Mouse (Mus musculus) liver, embryonic 16.5 days (tissue): ENCODE measurements around the gene Kcnd3. TPM values are rescaled to one million over a fixed set of nuclear protein-coding genes. Genes with fewer than 3 reads are reported as not detected.

Experiments
- ATAC-seq: fragments of 200-750 bp; cut with Nextera tagmentation; 2 replicates; pipeline ENCODE4 v1.8.0; 2017; ENCODE audit warnings: low read depth, mild to moderate bottlenecking, moderate number of reproducible peaks, moderate library complexity
- H3K27ac ChIP-seq: fragments of 300-500 bp; sonication (generic); 2 replicates; pipeline ENCODE4 v1.5.1; 2014; ENCODE audit warnings: mild to moderate bottlenecking, low read length
- H3K27me3 ChIP-seq: fragments of 300-500 bp; sonication (generic); 2 replicates; pipeline ENCODE4 v1.6.1; 2014; ENCODE audit warnings: low read depth, low read length, mixed read lengths; ENCODE audit not compliant: control insufficient read depth, insufficient read depth
- H3K36me3 ChIP-seq: fragments of 300-500 bp; sonication (generic); 2 replicates; pipeline ENCODE4 v1.6.1; 2014; ENCODE audit warnings: mild to moderate bottlenecking; ENCODE audit not compliant: control insufficient read depth, insufficient read depth
- H3K4me1 ChIP-seq: fragments of 300-500 bp; sonication (generic); 2 replicates; pipeline ENCODE4 v1.6.1; 2014; ENCODE audit warnings: low read depth, low read length, mixed read lengths; ENCODE audit not compliant: control insufficient read depth
- H3K4me2 ChIP-seq: fragments of 300-500 bp; sonication (generic); 2 replicates; pipeline ENCODE4 v1.6.1; 2014; ENCODE audit warnings: low read depth, low read length, mixed read lengths
- H3K4me3 ChIP-seq: fragments of 300-500 bp; sonication (generic); 2 replicates; pipeline ENCODE4 v1.5.1; 2014; ENCODE audit warnings: low read depth, mild to moderate bottlenecking, low read length
- H3K9ac ChIP-seq: fragments of 300-500 bp; sonication (generic); 2 replicates; pipeline ENCODE4 v1.6.1; 2014; ENCODE audit warnings: low read depth, low read length
- H3K9me3 ChIP-seq: fragments of 300-500 bp; sonication (generic); replicated peaks from 2 replicates; pipeline ENCODE4 v1.6.1; 2016; ENCODE audit warnings: low read length; ENCODE audit not compliant: control insufficient read depth
- WGBS: fragments of 180-500 bp; shearing (Covaris S2); extraction: QIAGEN DNeasy Blood & Tissue Kit; methylation state at CpG from one replicate; pipeline ENCODE4 v1.1.7; 2014; ENCODE audit not compliant: insufficient replicate concordance; 5-methylcytosine and 5-hydroxymethylcytosine counted together
- polyA plus RNA-seq: library from polyadenylated mRNA; unstranded; fragments of >200 nt; fragmentation: Nextera tagmentation; extraction: Ambion mirVana; gene quantifications from 2 replicates; pipeline ENCODE4 v1.2.1, GENCODE M21; 2015

The Kcnd3 gene
- polyA plus RNA-seq, 1 experiment from 2014 or later: 0.05 TPM

DNA sequence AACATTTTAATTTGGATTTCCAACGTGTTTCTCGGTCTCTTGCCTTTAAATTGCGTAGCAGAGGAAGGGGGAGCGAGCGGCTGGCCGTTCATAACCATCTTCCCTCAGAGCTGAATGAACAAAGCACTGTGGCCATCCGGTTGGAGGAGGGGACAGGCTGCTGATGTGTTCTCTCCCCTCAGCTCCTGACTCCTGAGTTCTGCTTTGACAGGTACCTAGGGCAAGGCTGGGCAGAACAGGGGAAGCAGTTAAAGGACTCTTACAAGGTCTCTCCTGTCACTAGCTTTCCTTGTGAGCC is 53.7 kb downstream of the Kcnd3 start:
- H3K4me1 ChIP-seq: no peaks in the 10 kb centered on the region
- H3K27me3 ChIP-seq: no peaks in the 10 kb centered on the region
- no peaks in the 10 kb centered on the region for H3K36me3 ChIP-seq
- no peak overlapping the region for H3K27ac ChIP-seq
- ATAC-seq: no peak
- no peak overlapping the region for H3K9ac ChIP-seq
- H3K4me3 ChIP-seq: no peak overlapping the region
- no peaks in the 10 kb centered on the region for H3K9me3 ChIP-seq
- H3K4me2 ChIP-seq: no peak overlapping the region
- WGBS: 59% methylated on average over 7 of the region's 7 CpGs

DNA sequence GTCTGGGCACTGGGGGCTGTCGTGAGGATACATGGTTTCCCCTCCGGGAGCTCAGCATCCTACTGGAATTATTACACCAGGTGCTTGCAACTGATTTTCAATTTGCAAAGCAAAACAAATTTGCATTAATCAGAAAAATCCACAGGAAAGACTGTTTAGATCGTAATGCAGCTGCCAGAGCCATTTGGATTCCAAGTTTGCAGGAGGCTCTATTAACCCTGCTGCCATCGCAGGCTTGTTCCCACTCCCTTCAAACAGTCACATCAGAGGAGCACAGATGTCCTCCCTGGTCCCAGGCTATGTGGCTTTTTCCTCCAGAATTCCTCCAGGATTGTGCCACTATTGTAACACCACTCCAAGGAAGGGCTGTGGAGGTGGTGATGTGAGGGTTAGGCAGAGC is 54.5 kb downstream of the Kcnd3 start:
- H3K27me3 ChIP-seq: no peaks in the 10 kb centered on the region
- ATAC-seq: no peak
- no peak overlapping the region for H3K4me3 ChIP-seq
- H3K9me3 ChIP-seq: no peaks in the 10 kb centered on the region
- 54% methylated on average over 4 of the region's 4 CpGs for WGBS
- H3K36me3 ChIP-seq: no peaks in the 10 kb centered on the region
- H3K9ac ChIP-seq: no peak overlapping the region
- no peak overlapping the region for H3K4me2 ChIP-seq
- no peaks in the 10 kb centered on the region for H3K4me1 ChIP-seq
- H3K27ac ChIP-seq: no peak overlapping the region

DNA sequence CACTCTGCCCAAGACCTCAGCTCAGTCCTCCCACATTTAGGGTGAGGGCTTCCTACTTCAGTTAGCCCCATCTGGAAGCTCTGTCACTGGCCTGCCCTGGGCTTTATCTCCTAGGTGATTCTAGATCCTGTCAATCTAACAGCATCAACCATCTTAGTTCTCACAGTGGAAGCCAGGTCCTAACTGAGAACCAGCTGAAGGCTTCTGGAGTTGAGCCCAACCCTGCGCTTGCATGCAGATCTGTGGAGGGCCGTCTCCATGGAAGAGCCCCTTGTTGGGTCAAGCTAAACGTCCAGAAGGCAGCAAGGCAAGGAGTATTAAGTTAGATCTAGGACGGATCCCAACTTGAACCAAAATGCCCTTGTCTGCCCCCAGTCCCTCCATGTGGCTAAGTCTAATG is 57.2 kb downstream of the Kcnd3 start:
- Histone ChIP-seq H3K9ac (no peak overlapping the region), H3K9me3 (no peaks in the 10 kb centered on the region), H3K4me1 (no peaks in the 10 kb centered on the region), H3K27ac (no peak overlapping the region), H3K4me2 (no peak overlapping the region), H3K4me3 (no peak overlapping the region), H3K27me3 (no peaks in the 10 kb centered on the region), H3K36me3 (no peaks in the 10 kb centered on the region)
- ATAC-seq: no peak
- WGBS: 58% methylated on average over 4 of the region's 4 CpGs

GRCm38 (mm10) chr3:105511836-105512235 is 59.7 kb downstream of the Kcnd3 start:
- H3K36me3 ChIP-seq: no peaks in the 10 kb centered on the region
- 40% methylated on average over 2 of the region's 2 CpGs for WGBS

DNA sequence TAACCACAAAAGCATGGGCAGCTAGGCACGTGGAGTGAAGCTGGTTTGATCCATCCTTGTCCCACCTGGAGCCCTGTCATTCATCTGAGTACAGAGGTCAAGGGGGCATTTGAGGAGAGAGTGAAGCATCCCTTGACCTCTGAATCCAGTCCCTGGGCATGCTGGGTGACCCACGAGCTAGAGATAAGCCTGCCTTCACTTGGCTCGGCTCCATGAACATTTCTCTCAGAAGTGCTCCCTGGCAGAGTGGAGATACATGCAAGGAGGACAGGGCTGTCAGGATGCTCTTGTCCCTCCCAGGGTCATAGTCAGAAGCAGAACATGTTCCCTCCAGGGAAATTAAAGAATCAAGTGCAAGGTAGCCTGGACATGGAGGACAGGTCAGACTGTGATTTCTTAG is 62.1 kb downstream of the Kcnd3 start:
- Histone ChIP-seq H3K4me1 (no peaks in the 10 kb centered on the region), H3K4me3 (no peak overlapping the region), H3K9me3 (no peaks in the 10 kb centered on the region), H3K36me3 (no peaks in the 10 kb centered on the region), H3K27me3 (no peaks in the 10 kb centered on the region), H3K9ac (no peak overlapping the region), H3K27ac (no peak overlapping the region), H3K4me2 (no peak overlapping the region)
- no peak for ATAC-seq
- WGBS: 30% methylated on average over 3 of the region's 3 CpGs

More at GRCm38 (mm10) chr3:105511836-105512235, 59.7 kb downstream of the Kcnd3 start:
- H3K4me3 ChIP-seq: no peak overlapping the region
- ATAC-seq: no peak
- no peak overlapping the region for H3K4me2 ChIP-seq
- no peak overlapping the region for H3K27ac ChIP-seq
- no peaks in the 10 kb centered on the region for H3K4me1 ChIP-seq
- H3K27me3 ChIP-seq: no peaks in the 10 kb centered on the region
- H3K9me3 ChIP-seq: no peaks in the 10 kb centered on the region
- no peak overlapping the region for H3K9ac ChIP-seq

DNA sequence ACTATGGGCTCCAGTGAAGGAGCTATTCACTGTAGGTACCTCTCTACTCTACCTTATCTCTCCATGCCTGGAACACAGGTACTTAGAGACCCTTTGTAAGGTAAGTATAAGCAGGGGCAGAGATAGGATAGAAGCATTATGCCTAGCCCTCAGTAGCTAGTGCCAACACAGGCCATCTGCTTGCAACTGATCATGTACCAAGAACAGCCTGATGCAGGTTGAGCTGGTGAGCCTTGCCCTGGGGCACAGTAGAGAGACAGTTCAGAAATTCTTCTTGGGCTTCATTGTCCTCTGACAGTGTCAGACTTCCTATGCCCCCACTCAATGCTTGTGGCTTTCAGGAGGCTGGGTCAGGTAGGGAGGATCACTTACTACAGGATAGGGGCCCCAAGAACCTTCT is 62.9 kb downstream of the Kcnd3 start:
- H3K27me3 ChIP-seq: no peaks in the 10 kb centered on the region
- H3K27ac ChIP-seq: no peak overlapping the region
- no peaks in the 10 kb centered on the region for H3K9me3 ChIP-seq
- H3K4me1 ChIP-seq: no peaks in the 10 kb centered on the region
- H3K4me2 ChIP-seq: no peak overlapping the region
- no peaks in the 10 kb centered on the region for H3K36me3 ChIP-seq
- H3K4me3 ChIP-seq: no peak overlapping the region
- no peak overlapping the region for H3K9ac ChIP-seq
- ATAC-seq: no peak

DNA sequence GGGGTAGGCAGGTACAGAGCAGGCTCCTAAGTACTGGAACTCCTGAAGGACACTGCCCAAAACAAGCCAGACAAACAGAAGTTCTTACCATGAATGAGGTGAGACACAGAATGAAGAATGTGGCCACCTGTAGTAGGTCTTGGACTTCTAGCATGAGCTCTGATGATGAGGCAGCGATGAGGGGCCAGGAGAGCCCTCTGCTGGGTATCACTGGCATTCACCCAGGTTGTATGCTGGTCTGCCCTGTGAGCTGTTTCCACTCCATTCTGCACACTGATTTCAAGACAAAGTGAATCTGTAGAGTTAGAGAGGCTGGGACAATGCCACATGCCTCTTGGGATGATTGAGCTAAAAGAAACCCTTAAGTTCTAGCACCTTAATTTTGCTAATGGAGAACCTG is 63.5 kb downstream of the Kcnd3 start:
- Histone ChIP-seq H3K27ac (no peak overlapping the region), H3K4me2 (no peak overlapping the region), H3K4me3 (no peak overlapping the region), H3K9ac (no peak overlapping the region), H3K4me1 (no peaks in the 10 kb centered on the region), H3K36me3 (no peaks in the 10 kb centered on the region), H3K9me3 (no peaks in the 10 kb centered on the region), H3K27me3 (no peaks in the 10 kb centered on the region)
- 61% methylated on average over 1 of the region's 1 CpGs for WGBS
- no peak for ATAC-seq

- Histone ChIP-seq H3K9ac (no peak overlapping the region), H3K9me3 (no peaks in the 10 kb centered on the region), H3K4me3 (no peak overlapping the region), H3K27me3 (no peaks in the 10 kb centered on the region), H3K4me2 (no peak overlapping the region), H3K27ac (no peak overlapping the region), H3K36me3 (no peaks in the 10 kb centered on the region), H3K4me1 (no peaks in the 10 kb centered on the region)
- no peak for ATAC-seq
- WGBS: 29% methylated on average over 6 of the region's 6 CpGs
Measured at GRCm38 (mm10) chr3:105520446-105520845, 68.3 kb downstream of the Kcnd3 start.

GRCm38 (mm10) chr3:105521178-105521631 is 69.1 kb downstream of the Kcnd3 start:
- no peak overlapping the region for H3K4me2 ChIP-seq
- 50% methylated on average over 12 of the region's 12 CpGs for WGBS
- H3K9me3 ChIP-seq: no peaks in the 10 kb centered on the region
- H3K27me3 ChIP-seq: no peaks in the 10 kb centered on the region
- no peaks in the 10 kb centered on the region for H3K4me1 ChIP-seq
- H3K27ac ChIP-seq: no peak overlapping the region
- H3K4me3 ChIP-seq: no peak overlapping the region
- ATAC-seq: no peak
- H3K36me3 ChIP-seq: no peaks in the 10 kb centered on the region
- H3K9ac ChIP-seq: no peak overlapping the region

DNA sequence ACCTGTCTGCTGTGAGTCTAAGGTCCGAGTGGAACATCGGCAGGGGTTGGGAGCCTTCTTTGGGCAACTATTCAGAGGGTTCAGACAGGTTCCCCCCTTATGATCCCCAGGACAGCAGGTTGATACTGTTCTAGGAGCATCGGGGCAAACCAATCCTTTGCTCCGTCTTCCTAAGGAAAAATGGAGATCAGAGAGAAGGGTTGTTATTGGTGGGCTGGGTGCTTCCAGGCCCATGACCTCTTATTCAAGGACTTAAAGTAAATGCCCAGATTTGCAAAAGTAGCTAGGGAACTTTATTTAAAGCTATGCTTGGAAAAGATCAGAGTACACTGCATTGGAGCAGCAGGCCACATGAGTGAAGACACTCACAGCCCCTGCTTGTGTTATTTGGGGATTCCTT is 69.5 kb downstream of the Kcnd3 start:
- no peak overlapping the region for H3K4me2 ChIP-seq
- H3K27ac ChIP-seq: no peak overlapping the region
- H3K36me3 ChIP-seq: no peaks in the 10 kb centered on the region
- H3K27me3 ChIP-seq: no peaks in the 10 kb centered on the region
- 69% methylated on average over 4 of the region's 4 CpGs for WGBS
- H3K4me3 ChIP-seq: no peak overlapping the region
- no peaks in the 10 kb centered on the region for H3K9me3 ChIP-seq
- no peak for ATAC-seq
- H3K9ac ChIP-seq: no peak overlapping the region
- H3K4me1 ChIP-seq: no peaks in the 10 kb centered on the region
